Mouse (Mus musculus) T-cell, adult 2 months (primary cell): ENCODE measurements around the gene Scly.
A peak's percentile ranks its signal among the peaks of the same experiment; 100 is the strongest.

Experiments
- DNase-seq: peaks from one replicate; pipeline ENCODE4 v3.0.0; 2022; ENCODE audit warnings: low spot score

Gene Scly

DNA sequence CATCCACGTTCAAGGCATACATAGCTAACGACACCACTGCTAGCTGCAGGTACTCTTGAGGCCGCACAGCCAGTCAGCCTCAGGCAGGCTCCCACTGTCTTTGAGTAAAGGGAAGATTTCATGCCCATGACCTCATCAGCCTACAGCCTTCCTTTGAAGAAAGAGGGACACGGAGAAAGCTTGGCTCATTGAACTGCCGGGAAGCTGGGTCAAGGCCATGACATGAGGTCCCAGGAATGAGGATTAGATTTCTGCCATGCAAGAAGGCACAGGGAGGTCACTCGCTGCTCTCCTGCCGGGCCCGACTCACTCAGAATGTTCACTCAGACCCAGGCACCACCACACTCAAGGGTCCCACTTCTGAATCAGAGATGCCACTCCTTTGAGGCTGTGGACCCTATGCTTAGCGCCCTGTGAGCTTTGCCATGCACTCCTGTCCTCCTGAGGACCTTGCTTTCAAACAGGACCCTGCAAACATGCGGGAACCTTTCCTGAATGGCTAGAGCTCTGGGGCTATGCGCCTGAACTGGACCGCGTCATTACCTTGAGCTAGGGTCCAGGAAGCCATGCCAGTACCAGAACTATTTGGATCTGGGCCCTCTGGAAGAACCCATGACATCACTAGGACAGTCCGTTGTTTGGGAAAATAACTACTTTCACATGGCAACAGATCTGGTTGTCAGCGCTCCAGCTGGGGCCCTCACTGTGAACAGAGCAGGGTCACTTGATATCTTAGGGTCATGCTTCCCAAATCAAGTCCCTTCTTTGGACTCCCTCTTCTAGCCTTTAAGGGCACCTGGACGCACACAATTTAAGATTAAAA, 66.9 kb downstream of the Scly start:
- no peak for DNase-seq

- DNase-seq: no peak
Observed at GRCm38 (mm10) chr1:91365816-91366214, 67.7 kb downstream of the Scly start.

- DNase-seq: peak; percentile 72
Observed at GRCm38 (mm10) chr1:91366215-91367108, 68.3 kb downstream of the Scly start, which contains the start of gene Erfe. Erfe (plus strand) TSS chr1:91366430.

- no peak for DNase-seq
Observed at GRCm38 (mm10) chr1:91367295-91367694, 69.2 kb downstream of the Scly start.

DNA sequence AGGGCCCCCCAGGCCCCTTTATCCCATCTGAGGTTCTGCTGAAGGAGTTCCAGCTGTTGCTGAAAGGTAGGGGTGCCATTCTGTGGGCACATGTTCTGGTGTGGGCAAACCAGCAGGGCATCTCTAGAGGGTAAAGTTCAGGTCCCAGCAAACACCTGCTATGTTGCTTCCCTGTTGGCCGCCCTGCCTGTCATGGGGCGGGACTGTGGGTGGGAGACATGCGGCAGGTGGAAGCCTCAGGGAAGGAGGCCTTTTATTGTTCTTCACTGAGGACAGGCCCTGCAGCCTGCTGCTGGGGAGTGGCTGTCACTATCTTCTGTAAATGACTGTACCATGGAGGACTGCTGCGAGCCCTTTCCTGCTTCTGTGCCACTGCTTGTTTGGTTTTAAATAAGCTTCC, 71.3 kb downstream of the Scly start:
- DNase-seq: no peak

GRCm38 (mm10) chr1:91370055-91370454, 71.9 kb downstream of the Scly start:
- DNase-seq: no peak
